Mouse (Mus musculus) midbrain, embryonic 14.5 days (tissue): Measurements from ENCODE around the gene Retn. TPM values are rescaled to one million over a fixed set of nuclear protein-coding genes. Genes with fewer than 3 reads are reported as not detected.

ENCODE experiments used
- polyA plus RNA-seq: library from polyadenylated mRNA; unstranded; fragments of >200 nt; fragmentation: Nextera tagmentation; extraction: Ambion mirVana; gene quantifications from 2 replicates; pipeline ENCODE4 v1.2.1, GENCODE M21; 2014

The Retn gene
- polyA plus RNA-seq, 1 experiment from 2014 or later, result not detected

Other genes starting within 250 kb of the Retn start
- gene Pex11g, start 188.1 kb upstream of the Retn start, polyA plus RNA-seq, result 3.2 and 3.9 TPM in 2 replicates
- 0.18 and 0.58 TPM in 2 replicates for gene Tex45, start 184.9 kb upstream of the Retn start, polyA plus RNA-seq
- 53.0 and 80.8 TPM in 2 replicates for gene Zfp358, start 162.6 kb upstream of the Retn start, polyA plus RNA-seq
- gene Mcoln1, start 155.3 kb upstream of the Retn start, polyA plus RNA-seq, result 76.7 and 78.9 TPM in 2 replicates
- 26.4 and 31.1 TPM in 2 replicates for gene Pnpla6, start 140.4 kb upstream of the Retn start, polyA plus RNA-seq
- gene C330021F23Rik, start 87.8 kb upstream of the Retn start, polyA plus RNA-seq, result 0.27 and 0.70 TPM in 2 replicates
- 43.1 and 49.0 TPM in 2 replicates for gene Camsap3, start 68.5 kb upstream of the Retn start, polyA plus RNA-seq
- 47.5 and 51.1 TPM in 2 replicates for gene Xab2, start 34.5 kb upstream of the Retn start, polyA plus RNA-seq
- 95.5 and 103 TPM in 2 replicates for gene Pet100, start 34.2 kb upstream of the Retn start, polyA plus RNA-seq
- gene Pcp2, start 30.2 kb upstream of the Retn start, polyA plus RNA-seq, result 6.5 and 12.4 TPM in 2 replicates
- 21.3 and 26.6 TPM in 2 replicates for gene Stxbp2, start 24.8 kb upstream of the Retn start, polyA plus RNA-seq
- 0.14 TPM in 1 of 2 replicates, not detected in the other for gene Mcemp1, start 10.0 kb downstream of the Retn start, polyA plus RNA-seq
- gene Fcor, start 16.6 kb downstream of the Retn start, polyA plus RNA-seq, result 16.4 and 28.1 TPM in 2 replicates
- 48.0 and 56.9 TPM in 2 replicates for gene Trappc5, start 20.5 kb downstream of the Retn start, polyA plus RNA-seq
- 0.32 and 0.38 TPM in 2 replicates for gene Fcer2a, start 38.4 kb downstream of the Retn start, polyA plus RNA-seq
- not detected in 2 replicates for gene Clec4g, start 64.9 kb downstream of the Retn start, polyA plus RNA-seq
- not detected in 2 replicates for gene Cd209a, start 93.2 kb downstream of the Retn start, polyA plus RNA-seq
- not detected in 2 replicates for gene Cd209e, start 198.5 kb downstream of the Retn start, polyA plus RNA-seq
- gene Cd209d, start 222.8 kb downstream of the Retn start, polyA plus RNA-seq, result not detected in 2 replicates